Mouse (Mus musculus) neural tube, embryonic 14.5 days (tissue): ENCODE results near the gene Megf11. TPM values are rescaled to one million over a fixed set of nuclear protein-coding genes. Genes with fewer than 3 reads are reported as not detected.
A peak's percentile ranks its signal among the peaks of the same experiment; 100 is the strongest.

ENCODE experiments used
- ATAC-seq: fragments of 200-750 bp; cut with Nextera tagmentation; 2 replicates; pipeline ENCODE4 v1.8.0; 2017; ENCODE audit warnings: low read depth, mild to moderate bottlenecking, moderate TSS enrichment, moderate library complexity
- H3K27ac ChIP-seq: fragments of 300-500 bp; sonication (generic); 2 replicates; pipeline ENCODE4 v1.5.1; 2014; ENCODE audit warnings: low read depth, mild to moderate bottlenecking, control low read depth, low read length, moderate library complexity, mixed read lengths
- H3K27me3 ChIP-seq: fragments of 300-500 bp; sonication (generic); 2 replicates; pipeline ENCODE4 v1.6.1; 2014; ENCODE audit warnings: low read length; ENCODE audit not compliant: control insufficient read depth, insufficient read depth
- H3K36me3 ChIP-seq: fragments of 300-500 bp; sonication (generic); 2 replicates; pipeline ENCODE4 v1.6.1; 2014; ENCODE audit warnings: low read length, mixed read lengths; ENCODE audit not compliant: control insufficient read depth, insufficient read depth
- H3K4me1 ChIP-seq: fragments of 300-500 bp; sonication (generic); 2 replicates; pipeline ENCODE4 v1.6.1; 2014; ENCODE audit warnings: low read length; ENCODE audit not compliant: control insufficient read depth, insufficient read depth
- H3K4me2 ChIP-seq: fragments of 300-500 bp; sonication (generic); 2 replicates; pipeline ENCODE4 v1.6.1; 2014; ENCODE audit warnings: mild to moderate bottlenecking, low read depth, low read length, control low read depth
- H3K4me3 ChIP-seq: fragments of 300-500 bp; sonication (generic); 2 replicates; pipeline ENCODE4 v1.5.1; 2014; ENCODE audit warnings: low read depth, low read length, control low read depth, mixed read lengths
- H3K9ac ChIP-seq: fragments of 300-500 bp; sonication (generic); replicated peaks from 2 replicates; pipeline ENCODE4 v1.6.1; 2014; ENCODE audit warnings: low read depth, mild to moderate bottlenecking, control low read depth, low read length, mixed read lengths
- H3K9me3 ChIP-seq: fragments of 300-500 bp; sonication (generic); 2 replicates; pipeline ENCODE4 v1.6.1; 2016; ENCODE audit warnings: low read length; ENCODE audit not compliant: control insufficient read depth
- WGBS: fragments of 180-500 bp; shearing (Covaris S2); extraction: QIAGEN DNeasy Blood & Tissue Kit; methylation state at CpG from one replicate; pipeline ENCODE4 v1.1.7; 2014; 5-methylcytosine and 5-hydroxymethylcytosine counted together
- polyA plus RNA-seq: library from polyadenylated mRNA; unstranded; fragments of >200 nt; fragmentation: Nextera tagmentation; extraction: Ambion mirVana; gene quantifications from 2 replicates; pipeline ENCODE4 v1.2.1, GENCODE M21; 2014

The Megf11 gene
- polyA plus RNA-seq, 1 experiment from 2014 or later: 17.7 TPM

- H3K27ac ChIP-seq: no peak overlapping the region
- no peaks in the 10 kb centered on the region for H3K9me3 ChIP-seq
- no peak overlapping the region for H3K4me2 ChIP-seq
- no peaks in the 10 kb centered on the region for H3K36me3 ChIP-seq
- no peak overlapping the region for H3K9ac ChIP-seq
- no peak overlapping the region for H3K4me3 ChIP-seq
- ATAC-seq: no peak
- 43% methylated on average over 6 of the region's 6 CpGs for WGBS
- no peaks in the 10 kb centered on the region for H3K27me3 ChIP-seq
- peaks cover 9% of the 10 kb centered on the region; the same call in 1 of the 2 replicates for H3K4me1 ChIP-seq
Observed at GRCm38 (mm10) chr9:64447522-64447921, 62.1 kb downstream of the Megf11 start.

- H3K27me3 ChIP-seq: no peaks in the 10 kb centered on the region
- no peaks in the 10 kb centered on the region for H3K36me3 ChIP-seq
- H3K4me1 ChIP-seq: peaks cover 7% of the 10 kb centered on the region; the same call in 1 of the 2 replicates
- no peak overlapping the region for H3K27ac ChIP-seq
- H3K9ac ChIP-seq: no peak overlapping the region
- H3K4me2 ChIP-seq: no peak overlapping the region
- 84% methylated on average over 5 of the region's 5 CpGs for WGBS
- no peak overlapping the region for H3K4me3 ChIP-seq
- ATAC-seq: no peak
- H3K9me3 ChIP-seq: no peaks in the 10 kb centered on the region
Observed at GRCm38 (mm10) chr9:64452769-64453168, 67.3 kb downstream of the Megf11 start.

- WGBS: 85% methylated on average over 4 of the region's 4 CpGs
- Histone ChIP-seq H3K4me2 (no peak overlapping the region), H3K4me3 (no peak overlapping the region), H3K4me1 (peaks cover 7% of the 10 kb centered on the region; the same call in 1 of the 2 replicates), H3K9me3 (no peaks in the 10 kb centered on the region), H3K9ac (no peak overlapping the region), H3K36me3 (no peaks in the 10 kb centered on the region), H3K27ac (no peak overlapping the region), H3K27me3 (no peaks in the 10 kb centered on the region)
- no peak for ATAC-seq
Observed at GRCm38 (mm10) chr9:64454196-64454595, 68.8 kb downstream of the Megf11 start.

GRCm38 (mm10) chr9:64455910-64456309, 70.5 kb downstream of the Megf11 start:
- ATAC-seq: no peak
- WGBS: 2% methylated on average over 9 of the region's 9 CpGs
- H3K4me1 ChIP-seq: peaks cover 7% of the 10 kb centered on the region; the same call in 1 of the 2 replicates
- no peak overlapping the region for H3K27ac ChIP-seq
- H3K36me3 ChIP-seq: no peaks in the 10 kb centered on the region
- no peaks in the 10 kb centered on the region for H3K9me3 ChIP-seq
- H3K4me3 ChIP-seq: no peak overlapping the region
- no peak overlapping the region for H3K4me2 ChIP-seq
- no peaks in the 10 kb centered on the region for H3K27me3 ChIP-seq
- no peak overlapping the region for H3K9ac ChIP-seq

GRCm38 (mm10) chr9:64457596-64457995, 72.2 kb downstream of the Megf11 start:
- 67% methylated on average over 7 of the region's 7 CpGs for WGBS
- H3K36me3 ChIP-seq: no peaks in the 10 kb centered on the region
- H3K4me1 ChIP-seq: peaks cover 15% of the 10 kb centered on the region; the same call in 1 of the 2 replicates
- no peak overlapping the region for H3K4me2 ChIP-seq
- H3K27me3 ChIP-seq: no peaks in the 10 kb centered on the region
- H3K9me3 ChIP-seq: no peaks in the 10 kb centered on the region
- ATAC-seq: no peak
- H3K4me3 ChIP-seq: no peak overlapping the region
- no peak overlapping the region for H3K27ac ChIP-seq
- no peak overlapping the region for H3K9ac ChIP-seq

- H3K9me3 ChIP-seq: no peaks in the 10 kb centered on the region
- H3K4me3 ChIP-seq: no peak overlapping the region
- 38% methylated on average over 16 of the region's 16 CpGs for WGBS
- H3K9ac ChIP-seq: no peak overlapping the region
- peak; percentile 60; the same call in 1 of the 2 replicates for ATAC-seq
- H3K4me1 ChIP-seq: peaks cover 8% of the 10 kb centered on the region; the same call in 1 of the 2 replicates
- H3K27me3 ChIP-seq: no peaks in the 10 kb centered on the region
- H3K4me2 ChIP-seq: no peak overlapping the region
- H3K36me3 ChIP-seq: no peaks in the 10 kb centered on the region
- 0 out of 2 replicates have a peak overlapping the region, but pooled peaks have one; percentile 18 for H3K27ac ChIP-seq
Observed at GRCm38 (mm10) chr9:64461568-64462308, 76.3 kb downstream of the Megf11 start.

GRCm38 (mm10) chr9:64462870-64463269, 77.4 kb downstream of the Megf11 start:
- H3K4me2 ChIP-seq: no peak overlapping the region

GRCm38 (mm10) chr9:64466090-64466489, 80.7 kb downstream of the Megf11 start:
- H3K9ac ChIP-seq: no peak overlapping the region
- H3K9me3 ChIP-seq: no peaks in the 10 kb centered on the region
- no peak overlapping the region for H3K4me2 ChIP-seq
- no peak for ATAC-seq
- H3K36me3 ChIP-seq: no peaks in the 10 kb centered on the region
- WGBS: 74% methylated on average over 8 of the region's 8 CpGs
- H3K27ac ChIP-seq: no peak overlapping the region
- H3K4me3 ChIP-seq: no peak overlapping the region
- H3K4me1 ChIP-seq: peaks cover 8% of the 10 kb centered on the region; the same call in 1 of the 2 replicates
- H3K27me3 ChIP-seq: no peaks in the 10 kb centered on the region

More at GRCm38 (mm10) chr9:64462870-64463269, 77.4 kb downstream of the Megf11 start:
- H3K27ac ChIP-seq: no peak overlapping the region
- H3K4me3 ChIP-seq: no peak overlapping the region
- ATAC-seq: no peak
- no peak overlapping the region for H3K9ac ChIP-seq
- no peaks in the 10 kb centered on the region for H3K9me3 ChIP-seq
- H3K36me3 ChIP-seq: no peaks in the 10 kb centered on the region
- H3K27me3 ChIP-seq: no peaks in the 10 kb centered on the region
- H3K4me1 ChIP-seq: peaks cover 8% of the 10 kb centered on the region; the same call in 1 of the 2 replicates

- no peak overlapping the region for H3K4me2 ChIP-seq
- H3K36me3 ChIP-seq: no peaks in the 10 kb centered on the region
- no peaks in the 10 kb centered on the region for H3K27me3 ChIP-seq
- ATAC-seq: peak; percentile 56; the same call in 1 of the 2 replicates
- no peak overlapping the region for H3K27ac ChIP-seq
- 22% methylated on average over 4 of the region's 4 CpGs for WGBS
- no peak overlapping the region for H3K4me3 ChIP-seq
- no peak overlapping the region for H3K9ac ChIP-seq
- H3K4me1 ChIP-seq: peaks cover 5% of the 10 kb centered on the region; the same call in 1 of the 2 replicates
- H3K9me3 ChIP-seq: no peaks in the 10 kb centered on the region
Observed at GRCm38 (mm10) chr9:64466564-64466963, 81.1 kb downstream of the Megf11 start.
